Mouse (Mus musculus) limb, embryonic 13.5 days (tissue): ENCODE results near the gene Gpr171. TPM values are rescaled to one million over a fixed set of nuclear protein-coding genes. Genes with fewer than 3 reads are reported as not detected.
A peak's percentile ranks its signal among the peaks of the same experiment; 100 is the strongest.
"Not testable (repeated sequence)": the region's sequence is repeated elsewhere in the genome, so short reads cannot be mapped to it uniquely, and the experiment has no call there.

Experiments used
- ATAC-seq: fragments of 200-750 bp; cut with Nextera tagmentation; 2 replicates; pipeline ENCODE4 v1.8.0; 2017; ENCODE audit warnings: low read depth, moderate number of reproducible peaks, moderate TSS enrichment; ENCODE audit not compliant: low FRiP score
- H3K27ac ChIP-seq: fragments of 300-500 bp; sonication (generic); 2 replicates; pipeline ENCODE4 v1.5.1; 2015; ENCODE audit warnings: inconsistent platforms, mild to moderate bottlenecking, moderate library complexity
- H3K27me3 ChIP-seq: fragments of 300-500 bp; sonication (generic); 2 replicates; pipeline ENCODE4 v1.6.1; 2015; ENCODE audit warnings: mild to moderate bottlenecking, inconsistent platforms
- H3K36me3 ChIP-seq: fragments of 300-500 bp; sonication (generic); 2 replicates; pipeline ENCODE4 v1.6.1; 2015; ENCODE audit warnings: inconsistent platforms, mild to moderate bottlenecking, moderate library complexity
- H3K4me1 ChIP-seq: fragments of 300-500 bp; sonication (generic); 2 replicates; pipeline ENCODE4 v1.6.1; 2015; ENCODE audit warnings: inconsistent platforms
- H3K4me2 ChIP-seq: fragments of 300-500 bp; sonication (generic); replicated peaks from 2 replicates; pipeline ENCODE4 v1.6.1; 2015; ENCODE audit warnings: inconsistent platforms, mild to moderate bottlenecking, moderate library complexity
- H3K4me3 ChIP-seq: fragments of 300-500 bp; sonication (generic); 2 replicates; pipeline ENCODE4 v1.5.1; 2015; ENCODE audit warnings: moderate library complexity, mild to moderate bottlenecking, inconsistent platforms
- H3K9ac ChIP-seq: fragments of 300-500 bp; sonication (generic); 2 replicates; pipeline ENCODE4 v1.6.1; 2015; ENCODE audit warnings: mild to moderate bottlenecking, inconsistent platforms
- H3K9me3 ChIP-seq: fragments of 300-500 bp; sonication (generic); 2 replicates; pipeline ENCODE4 v1.6.1; 2016; ENCODE audit warnings: inconsistent platforms
- WGBS: fragments of 180-500 bp; shearing (Covaris S2); methylation state at CpG from one replicate; pipeline ENCODE4 v1.1.7; 2015; 5-methylcytosine and 5-hydroxymethylcytosine counted together
- polyA plus RNA-seq: library from polyadenylated mRNA; unstranded; fragments of >200 nt; fragmentation: Nextera tagmentation; extraction: Ambion mirVana; gene quantifications from 2 replicates; pipeline ENCODE4 v1.2.1, GENCODE M21; 2015

Gpr171 gene
- polyA plus RNA-seq, 1 experiment from 2014 or later, result 1.5 TPM

GRCm38 (mm10) chr3:59107439-59107838 lies 5.8 kb upstream of the Gpr171 start:
- H3K36me3 ChIP-seq, result no peaks in the 10 kb centered on the region
- ATAC-seq, result no peak
- H3K9me3 ChIP-seq, result no peaks in the 10 kb centered on the region
- 92% methylated on average over 4 of the region's 4 CpGs for WGBS
- no peaks in the 10 kb centered on the region for H3K4me1 ChIP-seq
- H3K4me3 ChIP-seq, result no peak overlapping the region
- no peak overlapping the region for H3K9ac ChIP-seq
- no peak overlapping the region for H3K27ac ChIP-seq
- H3K4me2 ChIP-seq, result no peak overlapping the region
- no peaks in the 10 kb centered on the region for H3K27me3 ChIP-seq

- Histone ChIP-seq H3K4me1 (no peaks in the 10 kb centered on the region), H3K27me3 (no peaks in the 10 kb centered on the region), H3K9me3 (no peaks in the 10 kb centered on the region), H3K27ac (no peak overlapping the region), H3K4me3 (no peak overlapping the region), H3K36me3 (no peaks in the 10 kb centered on the region), H3K9ac (no peak overlapping the region), H3K4me2 (no peak overlapping the region)
- ATAC-seq, result no peak
- 75% methylated on average over 4 of the region's 4 CpGs for WGBS
Measured at GRCm38 (mm10) chr3:59104462-59104861, 2.8 kb upstream of the Gpr171 start.

GRCm38 (mm10) chr3:59102146-59102545 lies 525 bp upstream of the Gpr171 start:
- Histone ChIP-seq H3K9ac (no peak overlapping the region), H3K27me3 (no peaks in the 10 kb centered on the region), H3K4me3 (no peak overlapping the region), H3K4me2 (no peak overlapping the region), H3K36me3 (no peaks in the 10 kb centered on the region), H3K27ac (no peak overlapping the region), H3K4me1 (no peaks in the 10 kb centered on the region), H3K9me3 (no peaks in the 10 kb centered on the region)
- WGBS, result 93% methylated on average over 2 of the region's 2 CpGs
- ATAC-seq, result no peak

- no peaks in the 10 kb centered on the region for H3K36me3 ChIP-seq
- 80% methylated on average over 10 of the region's 10 CpGs for WGBS
- H3K4me1 ChIP-seq, result no peaks in the 10 kb centered on the region
- no peaks in the 10 kb centered on the region for H3K27me3 ChIP-seq
- H3K9ac ChIP-seq, result no peak overlapping the region
- H3K9me3 ChIP-seq, result no peaks in the 10 kb centered on the region
- no peak for ATAC-seq
- H3K27ac ChIP-seq, result no peak overlapping the region
- H3K4me3 ChIP-seq, result no peak overlapping the region
- H3K4me2 ChIP-seq, result no peak overlapping the region
Measured at GRCm38 (mm10) chr3:59098540-59098939, 3.1 kb downstream of the Gpr171 start.

DNA sequence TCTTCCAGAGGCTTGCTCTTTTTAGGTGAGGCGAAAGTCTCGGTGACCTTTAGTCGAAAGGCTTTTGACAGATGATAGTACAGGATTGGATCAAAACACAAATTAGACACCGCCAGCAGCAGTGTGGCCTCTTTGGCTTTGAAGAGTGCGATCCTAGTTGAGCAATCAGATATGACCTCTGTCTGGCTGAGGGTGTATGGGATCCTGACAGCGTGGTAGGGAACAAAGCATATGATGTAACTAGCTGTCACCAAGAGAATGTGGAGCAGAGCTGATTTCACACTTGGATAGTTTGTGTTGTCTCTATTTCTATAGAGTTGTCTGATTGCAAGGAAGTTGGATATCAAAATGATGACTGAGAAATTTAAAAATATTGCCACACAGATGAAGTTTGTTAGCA lies 4.2 kb downstream of the Gpr171 start:
- ATAC-seq, result no peak

DNA sequence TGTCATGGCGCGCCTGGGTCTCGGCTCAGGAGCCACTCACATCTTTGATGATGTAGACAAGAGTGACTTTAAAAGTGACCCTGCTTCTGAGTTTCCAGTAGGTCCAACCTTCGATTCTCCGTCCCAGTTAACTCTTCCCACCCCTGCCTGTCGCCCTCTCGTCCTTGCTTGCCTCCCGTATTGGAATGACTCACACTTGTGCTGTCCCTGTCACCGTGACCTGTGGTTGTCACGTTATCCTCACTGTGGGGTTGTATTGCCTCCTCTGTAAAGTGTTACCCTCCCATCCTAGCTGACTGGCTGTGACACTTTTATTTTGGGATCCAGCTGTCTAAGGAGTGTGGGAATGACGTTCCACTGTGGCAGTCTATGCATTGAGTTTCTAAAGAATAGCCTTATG lies 8.9 kb downstream of the Gpr171 start:
- no peaks in the 10 kb centered on the region for H3K4me1 ChIP-seq
- H3K9ac ChIP-seq, result no peak overlapping the region
- H3K4me2 ChIP-seq, result no peak overlapping the region
- WGBS, result 76% methylated on average over 11 of the region's 11 CpGs
- no peaks in the 10 kb centered on the region for H3K36me3 ChIP-seq
- H3K9me3 ChIP-seq, result no peaks in the 10 kb centered on the region
- H3K27ac ChIP-seq, result no peak overlapping the region
- H3K4me3 ChIP-seq, result no peak overlapping the region
- no peaks in the 10 kb centered on the region for H3K27me3 ChIP-seq
- ATAC-seq, result no peak

More for the DNA sequence above, 4.2 kb downstream of the Gpr171 start:
- no peaks in the 10 kb centered on the region for H3K27me3 ChIP-seq
- H3K27ac ChIP-seq, result no peak overlapping the region
- no peak overlapping the region for H3K9ac ChIP-seq
- H3K9me3 ChIP-seq, result no peaks in the 10 kb centered on the region
- no peak overlapping the region for H3K4me2 ChIP-seq
- no peaks in the 10 kb centered on the region for H3K4me1 ChIP-seq
- H3K4me3 ChIP-seq, result no peak overlapping the region
- H3K36me3 ChIP-seq, result no peaks in the 10 kb centered on the region
- 79% methylated on average over 6 of the region's 6 CpGs for WGBS

DNA sequence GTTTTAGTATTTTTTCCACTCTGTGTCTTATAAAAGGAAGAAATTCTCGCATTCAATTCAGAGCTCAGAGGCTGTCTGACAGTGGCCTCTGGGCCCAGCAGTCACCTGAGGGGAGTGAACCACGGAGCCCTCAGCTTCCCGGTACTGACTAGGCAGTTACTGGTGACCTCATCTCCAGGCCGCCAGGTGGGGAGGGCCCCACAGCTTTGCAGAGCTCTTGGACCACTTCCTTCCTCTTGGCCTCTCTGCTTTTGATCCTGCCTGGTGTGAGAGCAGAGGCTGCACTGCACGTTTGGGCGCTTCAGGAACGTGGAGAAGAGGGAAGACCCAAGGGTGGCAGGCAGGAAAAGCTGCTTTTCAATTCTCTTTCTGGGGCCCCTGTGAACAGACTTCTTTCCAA lies 20.7 kb downstream of the Gpr171 start:
- no peaks in the 10 kb centered on the region for H3K36me3 ChIP-seq
- no peaks in the 10 kb centered on the region for H3K9me3 ChIP-seq
- peak; percentile 66 for ATAC-seq
- peak overlapping the region; percentile 35; the same call in 1 of the 2 replicates for H3K9ac ChIP-seq
- WGBS, result 8% methylated on average over 7 of the region's 7 CpGs
- H3K27me3 ChIP-seq, result no peaks in the 10 kb centered on the region
- peak overlapping the region; percentile 40 for H3K4me2 ChIP-seq
- peaks cover 15% of the 10 kb centered on the region for H3K4me1 ChIP-seq
- H3K4me3 ChIP-seq, result no peak overlapping the region
- H3K27ac ChIP-seq, result peak overlapping the region; percentile 55; the same call in 1 of the 2 replicates

DNA sequence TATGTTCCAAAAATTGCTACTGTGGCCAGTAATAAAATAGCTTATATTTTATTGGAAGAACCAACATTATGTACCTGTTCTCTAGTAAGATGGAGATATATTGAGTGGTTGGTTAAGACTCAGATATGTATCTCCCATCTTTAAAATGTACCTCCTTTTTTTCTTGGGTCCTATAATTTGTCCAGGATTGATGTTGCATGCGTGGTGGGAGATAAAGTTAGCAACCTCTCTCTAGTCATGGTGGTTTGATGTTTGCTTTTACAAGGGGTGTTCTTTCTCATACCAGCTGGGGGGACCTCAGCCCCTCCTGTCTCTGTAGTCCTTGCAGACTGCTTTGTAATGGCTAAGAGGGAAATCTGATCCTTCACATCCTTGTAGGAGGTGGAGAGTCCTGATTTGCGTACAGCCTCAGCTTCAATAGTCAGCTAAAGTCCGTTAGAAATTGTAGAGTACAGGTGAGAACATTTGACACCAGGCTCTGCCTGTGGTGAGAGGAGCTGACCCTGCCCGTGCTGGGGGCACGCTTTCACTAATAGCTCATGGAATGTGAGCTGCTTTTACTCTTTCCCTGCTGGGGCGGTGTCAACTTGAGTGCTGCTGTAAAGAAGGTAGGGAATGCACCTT lies 21.2 kb downstream of the Gpr171 start:
- H3K9ac ChIP-seq, result no peak overlapping the region
- no peaks in the 10 kb centered on the region for H3K27me3 ChIP-seq
- peak overlapping the region; percentile 55; the same call in 1 of the 2 replicates for H3K27ac ChIP-seq
- H3K36me3 ChIP-seq, result no peaks in the 10 kb centered on the region
- peaks cover 15% of the 10 kb centered on the region for H3K4me1 ChIP-seq
- H3K4me3 ChIP-seq, result no peak overlapping the region
- no peaks in the 10 kb centered on the region for H3K9me3 ChIP-seq
- WGBS, result 10% methylated on average over 6 of the region's 6 CpGs
- H3K4me2 ChIP-seq, result peak overlapping the region; percentile 40
- ATAC-seq, result no peak

- peaks cover 15% of the 10 kb centered on the region for H3K4me1 ChIP-seq
- no peaks in the 10 kb centered on the region for H3K27me3 ChIP-seq
- no peak for ATAC-seq
- no peak overlapping the region for H3K9ac ChIP-seq
- H3K36me3 ChIP-seq, result no peaks in the 10 kb centered on the region
- no peak overlapping the region for H3K4me3 ChIP-seq
- 40% methylated on average over 4 of the region's 4 CpGs for WGBS
- no peaks in the 10 kb centered on the region for H3K9me3 ChIP-seq
- H3K27ac ChIP-seq, result no peak overlapping the region
- H3K4me2 ChIP-seq, result no peak overlapping the region
Measured at GRCm38 (mm10) chr3:59079327-59079726, 22.3 kb downstream of the Gpr171 start.

DNA sequence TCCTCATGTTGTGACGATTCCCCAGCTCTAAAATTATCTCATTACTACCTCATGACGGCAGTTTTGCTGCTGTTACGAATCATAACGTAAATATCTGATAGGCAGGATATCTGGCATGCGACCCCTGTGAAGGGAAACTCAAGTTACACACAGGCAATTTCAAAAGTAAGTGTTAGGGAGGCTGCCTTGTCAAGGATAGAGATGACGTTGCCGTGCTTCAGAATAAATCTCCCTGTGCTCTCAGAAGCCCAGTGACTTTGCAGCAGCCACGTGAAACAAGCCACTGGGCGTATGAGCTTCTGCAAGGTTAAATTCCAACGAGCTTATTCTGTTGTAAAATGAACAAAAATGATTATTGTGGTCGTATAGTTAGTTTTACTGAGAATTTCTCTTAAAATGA lies 23.0 kb downstream of the Gpr171 start:
- no peak overlapping the region for H3K27ac ChIP-seq
- H3K9ac ChIP-seq, result no peak overlapping the region
- 67% methylated on average over 11 of the region's 11 CpGs for WGBS
- no peaks in the 10 kb centered on the region for H3K27me3 ChIP-seq
- peaks cover 15% of the 10 kb centered on the region for H3K4me1 ChIP-seq
- no peak overlapping the region for H3K4me3 ChIP-seq
- ATAC-seq, result no peak
- no peaks in the 10 kb centered on the region for H3K9me3 ChIP-seq
- no peaks in the 10 kb centered on the region for H3K36me3 ChIP-seq
- no peak overlapping the region for H3K4me2 ChIP-seq

DNA sequence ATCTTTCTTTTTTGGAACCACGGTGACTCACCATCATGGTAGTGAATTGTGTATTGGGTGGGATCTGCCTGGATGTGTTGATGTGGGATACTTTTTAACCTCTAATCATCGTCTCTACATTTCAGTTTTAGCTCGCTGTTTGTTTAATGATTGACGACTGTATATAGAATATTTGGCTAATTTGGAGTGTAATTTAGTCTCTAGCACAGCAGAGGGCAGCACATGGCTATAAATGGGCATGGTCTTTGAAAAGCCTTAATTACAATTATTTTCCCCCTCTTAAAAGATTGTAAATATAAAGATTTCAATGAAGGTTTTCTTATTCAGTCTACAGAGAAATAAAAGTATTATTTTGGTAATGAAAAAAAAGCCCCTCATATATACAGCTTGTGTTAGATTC lies 24.3 kb downstream of the Gpr171 start:
- Histone ChIP-seq H3K27ac (no peak overlapping the region), H3K9ac (no peak overlapping the region), H3K36me3 (no peaks in the 10 kb centered on the region), H3K4me2 (no peak overlapping the region), H3K9me3 (no peaks in the 10 kb centered on the region), H3K27me3 (no peaks in the 10 kb centered on the region), H3K4me3 (no peak overlapping the region), H3K4me1 (peaks cover 15% of the 10 kb centered on the region)
- no peak for ATAC-seq
- WGBS, result 65% methylated on average over 4 of the region's 4 CpGs

- WGBS, result 84% methylated on average over 1 of the region's 1 CpGs
- peaks cover 16% of the 10 kb centered on the region for H3K4me1 ChIP-seq
- not testable (repeated sequence) for ATAC-seq, H3K9me3 ChIP-seq, H3K27ac ChIP-seq, H3K36me3 ChIP-seq, H3K27me3 ChIP-seq, H3K4me3 ChIP-seq, H3K9ac ChIP-seq, H3K4me2 ChIP-seq
Measured at GRCm38 (mm10) chr3:59069071-59069470, 32.5 kb downstream of the Gpr171 start.
